Mouse (Mus musculus) midbrain, embryonic 12.5 days (tissue): ENCODE measurements at regions not wholly inside any gene's neighbourhood (a gene's known extent, or its start where the extent isn't known, plus 50 kb on each side); places are given as distances from the start of the nearest gene placed in this dataset.
"Not testable (repeated sequence)": the region's sequence is repeated elsewhere in the genome, so short reads cannot be mapped to it uniquely, and the experiment has no call there.

Experiments
- ATAC-seq: fragments of 200-750 bp; cut with Nextera tagmentation; 2 replicates; pipeline ENCODE4 v1.8.0; 2017; ENCODE audit warnings: low read depth, moderate TSS enrichment, moderate library complexity; ENCODE audit not compliant: low FRiP score
- H3K27ac ChIP-seq: fragments of 300-500 bp; sonication (generic); replicated peaks from 2 replicates; pipeline ENCODE4 v1.5.1; 2016; ENCODE audit warnings: mild to moderate bottlenecking
- H3K27me3 ChIP-seq: fragments of 300-500 bp; sonication (generic); 2 replicates; pipeline ENCODE4 v1.6.1; 2016; ENCODE audit warnings: mild to moderate bottlenecking
- H3K36me3 ChIP-seq: fragments of 300-500 bp; sonication (generic); 2 replicates; pipeline ENCODE4 v1.6.1; 2016
- H3K4me1 ChIP-seq: fragments of 300-500 bp; sonication (generic); 2 replicates; pipeline ENCODE4 v1.6.1; 2016
- H3K4me2 ChIP-seq: fragments of 300-500 bp; sonication (generic); replicated peaks from 2 replicates; pipeline ENCODE4 v1.6.1; 2016; ENCODE audit warnings: mild to moderate bottlenecking, moderate library complexity
- H3K4me3 ChIP-seq: fragments of 300-500 bp; sonication (generic); 2 replicates; pipeline ENCODE4 v1.5.1; 2016; ENCODE audit warnings: mild to moderate bottlenecking
- H3K9ac ChIP-seq: fragments of 300-500 bp; sonication (generic); replicated peaks from 2 replicates; pipeline ENCODE4 v1.6.1; 2016; ENCODE audit warnings: mild to moderate bottlenecking, moderate library complexity
- H3K9me3 ChIP-seq: fragments of 300-500 bp; sonication (generic); 2 replicates; pipeline ENCODE4 v1.6.1; 2016; ENCODE audit warnings: mild to moderate bottlenecking
- WGBS: fragments of 180-500 bp; shearing (Covaris S2); methylation state at CpG from one replicate; pipeline ENCODE4 v1.1.7; 2016; 5-methylcytosine and 5-hydroxymethylcytosine counted together

GRCm38 (mm10) chr13:25647711-25648429 lies 377.6 kb upstream of the Nrsn1 start:
- Histone ChIP-seq H3K27me3 (no peaks in the 10 kb centered on the region), H3K36me3 (no peaks in the 10 kb centered on the region), H3K27ac (no peak overlapping the region), H3K4me2 (no peak overlapping the region), H3K9me3 (no peaks in the 10 kb centered on the region), H3K9ac (no peak overlapping the region), H3K4me1 (no peaks in the 10 kb centered on the region), H3K4me3 (no peak overlapping the region)
- no peak for ATAC-seq
- 87% methylated on average over 3 of the region's 3 CpGs for WGBS

DNA sequence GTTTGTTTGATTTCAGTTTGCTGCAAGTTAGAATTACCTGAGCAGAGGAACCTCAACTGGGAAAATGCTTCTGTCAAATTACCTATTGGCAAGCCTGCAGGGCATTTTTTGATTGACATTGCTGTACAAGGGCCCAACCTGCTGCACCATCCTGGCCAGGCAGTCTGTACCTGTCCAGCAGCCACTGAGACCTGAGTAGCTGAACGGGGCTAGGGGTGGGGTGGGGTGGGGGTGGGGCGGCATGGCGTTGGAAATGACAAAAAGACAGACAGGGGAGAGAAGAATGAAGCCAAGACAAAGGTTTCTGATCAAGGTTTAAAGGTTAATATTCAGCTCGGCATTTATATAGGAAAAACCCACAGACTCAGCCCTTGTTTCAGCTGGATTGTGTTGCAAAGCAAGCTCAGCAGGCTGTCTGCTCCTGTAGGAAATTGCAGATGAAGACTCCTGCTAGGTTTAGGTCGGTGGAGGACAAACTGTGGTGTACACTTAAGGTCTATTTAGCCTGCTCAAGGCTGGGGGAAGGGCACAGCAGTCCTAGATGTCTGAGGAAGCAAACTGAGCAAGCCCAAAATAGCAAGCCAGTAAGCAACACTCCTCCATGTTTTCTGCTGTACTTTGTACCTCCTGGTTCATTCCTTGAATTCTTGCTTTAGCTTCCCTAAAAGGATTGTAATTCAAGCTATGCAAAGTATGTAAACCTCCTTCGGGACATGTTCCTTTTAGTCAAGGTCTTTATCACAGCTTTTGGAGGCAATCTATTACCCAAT lies 369.4 kb upstream of the Nrsn1 start:
- WGBS: 30% methylated on average over 6 of the region's 6 CpGs
- no peaks in the 10 kb centered on the region for H3K27me3 ChIP-seq
- H3K9me3 ChIP-seq: no peaks in the 10 kb centered on the region
- H3K9ac ChIP-seq: no peak overlapping the region
- ATAC-seq: no peak
- no peak overlapping the region for H3K27ac ChIP-seq
- H3K4me3 ChIP-seq: no peak overlapping the region
- H3K4me2 ChIP-seq: no peak overlapping the region
- H3K36me3 ChIP-seq: no peaks in the 10 kb centered on the region
- H3K4me1 ChIP-seq: no peaks in the 10 kb centered on the region

DNA sequence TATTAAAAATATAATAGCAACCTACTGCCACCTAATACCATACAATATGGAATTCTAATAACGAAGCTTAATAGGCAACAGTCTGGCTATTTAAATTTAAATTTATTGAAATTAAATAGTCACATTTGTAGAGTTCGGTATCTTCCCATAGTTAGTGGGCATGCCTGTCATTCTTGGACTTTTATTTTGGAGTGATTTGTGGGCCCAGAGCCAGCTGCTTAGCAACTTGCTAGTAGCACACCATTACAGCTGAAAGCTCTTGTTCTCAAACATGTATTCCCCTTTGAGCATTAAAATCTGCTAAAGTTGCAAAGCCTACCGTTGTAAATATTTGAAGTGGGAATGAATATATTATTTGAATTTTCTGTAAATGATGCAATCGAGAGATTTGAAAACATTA lies 359.2 kb upstream of the Nrsn1 start:
- Histone ChIP-seq H3K4me1 (no peaks in the 10 kb centered on the region), H3K9me3 (no peaks in the 10 kb centered on the region), H3K36me3 (no peaks in the 10 kb centered on the region), H3K4me2 (no peak overlapping the region), H3K4me3 (no peak overlapping the region), H3K27me3 (no peaks in the 10 kb centered on the region), H3K9ac (no peak overlapping the region), H3K27ac (no peak overlapping the region)
- WGBS: 58% methylated on average over 4 of the region's 4 CpGs
- 0 out of 2 replicates have a peak, but pooled peaks have one; percentile 60 for ATAC-seq

DNA sequence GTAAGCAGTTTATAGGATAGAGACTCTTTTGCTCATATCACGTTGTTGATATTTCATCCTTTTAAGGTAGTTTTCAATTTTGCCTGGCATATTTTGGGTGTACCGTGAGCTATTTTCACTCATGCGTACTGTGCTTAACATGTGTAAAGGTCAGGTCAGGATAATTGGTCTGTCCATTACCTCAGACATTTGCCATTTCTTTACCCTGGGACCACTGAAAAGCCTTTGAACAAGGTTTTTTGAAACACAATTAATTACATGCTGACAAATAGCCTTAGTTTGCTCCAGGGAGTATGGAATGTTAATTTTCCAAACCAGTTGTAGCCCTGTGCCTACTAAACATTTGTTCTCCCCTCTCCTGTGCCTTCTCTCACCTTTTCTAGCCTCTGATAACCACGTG lies 347.3 kb upstream of the Nrsn1 start:
- no peaks in the 10 kb centered on the region for H3K36me3 ChIP-seq
- H3K4me3 ChIP-seq: no peak overlapping the region
- H3K9me3 ChIP-seq: no peaks in the 10 kb centered on the region
- no peak for ATAC-seq
- H3K4me1 ChIP-seq: peaks cover 4% of the 10 kb centered on the region; the same call in 1 of the 2 replicates
- H3K27me3 ChIP-seq: no peaks in the 10 kb centered on the region
- no peak overlapping the region for H3K4me2 ChIP-seq
- WGBS: 59% methylated on average over 4 of the region's 4 CpGs
- no peak overlapping the region for H3K9ac ChIP-seq
- no peak overlapping the region for H3K27ac ChIP-seq

DNA sequence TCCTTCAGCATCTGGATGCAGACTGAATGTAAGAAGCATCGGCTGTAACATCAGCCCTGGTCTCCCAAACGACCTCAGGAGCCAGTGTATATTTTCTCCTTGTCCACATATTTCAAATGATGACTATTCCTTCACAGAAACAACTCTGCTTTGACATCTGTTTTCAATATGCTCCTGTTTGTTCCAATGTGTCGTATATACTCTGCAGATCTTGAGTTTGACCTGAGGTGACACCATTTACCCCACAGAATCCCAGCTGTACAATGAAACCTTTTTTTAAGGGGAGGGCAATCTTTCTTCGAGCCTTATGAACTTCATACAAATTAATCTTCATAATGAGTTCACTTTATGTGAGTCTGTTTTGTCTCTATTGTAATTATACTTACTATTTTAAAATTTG lies 341.7 kb upstream of the Nrsn1 start:
- Histone ChIP-seq H3K9ac (no peak overlapping the region), H3K4me1 (no peaks in the 10 kb centered on the region), H3K36me3 (no peaks in the 10 kb centered on the region), H3K4me3 (no peak overlapping the region), H3K4me2 (no peak overlapping the region), H3K27ac (no peak overlapping the region), H3K27me3 (no peaks in the 10 kb centered on the region), H3K9me3 (no peaks in the 10 kb centered on the region)
- WGBS: 72% methylated on average over 4 of the region's 4 CpGs
- ATAC-seq: no peak

- H3K4me2 ChIP-seq: no peak overlapping the region
- H3K4me3 ChIP-seq: no peak overlapping the region
- no peak overlapping the region for H3K9ac ChIP-seq
- H3K4me1 ChIP-seq: no peaks in the 10 kb centered on the region
- H3K9me3 ChIP-seq: no peaks in the 10 kb centered on the region
- no peak for ATAC-seq
- H3K27me3 ChIP-seq: no peaks in the 10 kb centered on the region
- no peaks in the 10 kb centered on the region for H3K36me3 ChIP-seq
- WGBS: 87% methylated on average over 4 of the region's 4 CpGs
- no peak overlapping the region for H3K27ac ChIP-seq
Observed at GRCm38 (mm10) chr13:25609641-25610040, 339.3 kb upstream of the Nrsn1 start.

DNA sequence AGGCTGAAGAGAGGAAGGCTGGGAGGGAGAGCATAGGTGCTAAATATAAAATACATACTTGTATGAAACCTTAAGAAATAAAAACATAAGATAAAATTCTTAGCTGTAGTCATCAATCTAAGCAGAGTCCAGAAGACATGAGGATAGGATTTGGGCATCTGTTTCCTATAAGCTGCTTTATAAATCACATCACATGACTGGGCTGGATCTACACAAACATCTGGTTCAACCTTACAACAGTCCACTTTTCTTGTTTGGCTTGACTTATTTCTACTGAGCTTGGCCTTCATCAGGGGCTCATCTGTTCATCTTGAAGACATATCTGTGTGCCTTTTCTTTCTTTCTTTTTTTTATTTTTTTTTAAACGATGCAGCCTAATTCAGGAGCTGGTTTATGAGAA lies 338.9 kb upstream of the Nrsn1 start:
- 88% methylated on average over 1 of the region's 1 CpGs for WGBS
- Histone ChIP-seq H3K36me3 (no peaks in the 10 kb centered on the region), H3K4me3 (no peak overlapping the region), H3K27me3 (no peaks in the 10 kb centered on the region), H3K9ac (no peak overlapping the region), H3K4me1 (no peaks in the 10 kb centered on the region), H3K27ac (no peak overlapping the region), H3K4me2 (no peak overlapping the region), H3K9me3 (no peaks in the 10 kb centered on the region)
- ATAC-seq: no peak

DNA sequence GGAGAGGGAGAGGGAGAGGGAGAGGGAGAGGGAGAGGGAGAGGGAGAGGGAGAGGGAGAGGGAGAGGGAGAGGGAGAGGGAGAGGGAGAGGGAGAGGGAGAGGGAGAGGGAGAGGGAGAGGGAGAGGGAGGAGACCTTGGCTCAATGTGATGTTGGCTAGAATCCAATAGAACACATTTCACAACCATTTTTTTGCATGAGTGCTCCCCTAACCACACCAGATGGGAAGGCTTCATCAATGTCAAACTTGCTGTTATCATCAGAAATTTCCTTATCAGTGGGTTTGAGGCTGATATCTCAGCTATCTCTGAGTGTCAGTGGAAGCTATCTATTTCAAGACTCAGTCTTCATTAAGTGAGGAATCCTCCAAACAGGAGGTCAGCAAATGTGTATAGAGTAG lies 331.0 kb upstream of the Nrsn1 start:
- not testable (repeated sequence) for H3K9ac ChIP-seq, H3K4me1 ChIP-seq, H3K9me3 ChIP-seq, ATAC-seq, H3K27me3 ChIP-seq, H3K4me3 ChIP-seq, H3K27ac ChIP-seq, H3K36me3 ChIP-seq, H3K4me2 ChIP-seq

GRCm38 (mm10) chr13:25594629-25595028 lies 324.3 kb upstream of the Nrsn1 start:
- H3K27me3 ChIP-seq: no peaks in the 10 kb centered on the region
- H3K36me3 ChIP-seq: no peaks in the 10 kb centered on the region
- H3K27ac ChIP-seq: no peak overlapping the region
- H3K4me2 ChIP-seq: no peak overlapping the region
- no peak for ATAC-seq
- H3K4me1 ChIP-seq: no peaks in the 10 kb centered on the region
- no peak overlapping the region for H3K4me3 ChIP-seq
- no peak overlapping the region for H3K9ac ChIP-seq
- 73% methylated on average over 3 of the region's 3 CpGs for WGBS
- no peaks in the 10 kb centered on the region for H3K9me3 ChIP-seq

GRCm38 (mm10) chr13:25570641-25571040 lies 300.3 kb upstream of the Nrsn1 start:
- ATAC-seq: peak; percentile 71; the same call in 1 of the 2 replicates
- 62% methylated on average over 5 of the region's 5 CpGs for WGBS
- no peaks in the 10 kb centered on the region for H3K27me3 ChIP-seq

GRCm38 (mm10) chr13:25562746-25563145 lies 292.4 kb upstream of the Nrsn1 start:
- WGBS: 11% methylated on average over 2 of the region's 2 CpGs
- H3K27me3 ChIP-seq: no peaks in the 10 kb centered on the region
- peak; percentile 47 for ATAC-seq
- H3K27ac ChIP-seq: no peak overlapping the region
- no peak overlapping the region for H3K4me3 ChIP-seq
- H3K4me2 ChIP-seq: no peak overlapping the region
- H3K4me1 ChIP-seq: no peaks in the 10 kb centered on the region
- H3K9ac ChIP-seq: no peak overlapping the region
- no peaks in the 10 kb centered on the region for H3K9me3 ChIP-seq
- no peaks in the 10 kb centered on the region for H3K36me3 ChIP-seq

More at GRCm38 (mm10) chr13:25570641-25571040, 300.3 kb upstream of the Nrsn1 start:
- H3K4me1 ChIP-seq: no peaks in the 10 kb centered on the region
- H3K9ac ChIP-seq: no peak overlapping the region
- no peak overlapping the region for H3K27ac ChIP-seq
- no peaks in the 10 kb centered on the region for H3K9me3 ChIP-seq
- H3K4me3 ChIP-seq: no peak overlapping the region
- H3K4me2 ChIP-seq: no peak overlapping the region
- H3K36me3 ChIP-seq: no peaks in the 10 kb centered on the region

- H3K4me2 ChIP-seq: no peak overlapping the region
- no peaks in the 10 kb centered on the region for H3K4me1 ChIP-seq
- ATAC-seq: no peak
- no peak overlapping the region for H3K9ac ChIP-seq
- H3K4me3 ChIP-seq: no peak overlapping the region
- no peaks in the 10 kb centered on the region for H3K36me3 ChIP-seq
- H3K9me3 ChIP-seq: no peaks in the 10 kb centered on the region
- H3K27ac ChIP-seq: no peak overlapping the region
- H3K27me3 ChIP-seq: no peaks in the 10 kb centered on the region
- 46% methylated on average over 2 of the region's 2 CpGs for WGBS
Observed at GRCm38 (mm10) chr13:25560339-25560738, 290.0 kb upstream of the Nrsn1 start.
